Mouse (Mus musculus) thymus, postnatal 25 days (tissue): ENCODE measurements around the gene Ccr3.
A peak's percentile ranks its signal among the peaks of the same experiment; 100 is the strongest.
"Not testable (repeated sequence)": the region's sequence is repeated elsewhere in the genome, so short reads cannot be mapped to it uniquely, and the experiment has no call there.

Experiments
- DNase-seq: peaks from one replicate; pipeline ENCODE4 v3.0.0; 2022

Ccr3 gene

GRCm38 (mm10) chr9:124021672-124022071 lies at the start of gene Ccr3:
Gene Ccr3 (plus strand): TSS chr9:124021972.
- DNase-seq = no peak

GRCm38 (mm10) chr9:123975630-123976029 lies 46.1 kb upstream of the Ccr3 start:
- no peak for DNase-seq

DNA sequence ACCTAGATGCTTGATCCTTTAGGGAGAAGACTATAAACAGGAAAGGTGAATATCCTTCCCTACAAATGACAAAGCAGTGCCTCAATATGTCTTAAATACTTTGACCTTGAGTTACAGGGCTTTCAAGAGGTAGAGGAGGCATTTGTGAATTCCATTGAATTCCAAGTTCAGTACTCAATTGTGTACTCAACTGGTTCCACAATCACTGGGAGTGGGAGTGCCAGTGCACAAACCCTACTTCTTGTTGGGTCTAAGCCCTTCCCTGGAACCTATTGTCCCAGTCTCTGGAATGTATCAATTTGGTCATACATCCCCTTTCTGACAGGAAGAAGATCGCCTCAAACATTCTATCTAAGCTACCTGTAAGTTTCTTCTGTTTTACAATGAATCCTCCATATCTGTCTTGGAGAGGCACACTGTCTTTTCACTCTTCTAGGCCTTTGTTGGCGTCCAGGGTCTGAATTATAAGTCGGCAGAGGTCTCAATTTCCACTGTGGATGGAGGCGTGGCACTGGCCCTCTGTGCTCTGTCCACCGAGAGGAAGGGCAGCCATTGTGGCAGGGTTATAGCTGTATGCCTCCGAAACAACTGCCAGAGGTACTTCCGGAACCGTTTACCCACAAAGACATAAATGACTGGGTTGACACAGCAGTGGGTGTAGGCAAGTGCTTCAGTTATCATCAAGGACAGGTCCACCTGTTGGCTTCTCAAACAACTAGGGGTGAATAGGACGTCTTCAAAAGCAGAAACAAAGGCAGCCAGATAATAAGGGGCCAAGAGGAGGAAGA lies 44.7 kb upstream of the Ccr3 start:
- no peak for DNase-seq

DNA sequence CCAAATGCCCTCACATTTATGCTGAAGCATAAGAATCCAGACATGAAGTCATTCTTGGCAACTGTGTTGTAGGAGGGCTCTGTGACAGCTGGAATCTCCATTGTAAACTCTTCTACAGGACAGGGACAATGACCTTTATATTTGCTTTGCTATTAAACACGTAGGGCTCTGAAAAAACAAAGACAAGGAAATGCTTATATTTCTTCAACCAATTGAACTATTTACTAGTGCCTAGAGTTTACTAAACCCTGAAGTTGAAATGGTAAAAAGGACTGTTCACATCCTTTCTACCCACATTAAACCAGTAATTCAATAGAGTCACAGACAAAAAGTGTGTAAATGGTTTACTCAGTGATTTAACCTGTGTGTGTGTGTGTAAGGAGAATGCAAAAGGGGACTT lies 43.5 kb upstream of the Ccr3 start, which contains the start of gene Ccr1l1:
Gene Ccr1l1 (minus strand): TSS at position 101 of the 400 bp plus-strand sequence.
- DNase-seq = no peak

GRCm38 (mm10) chr9:123980858-123981475 lies 40.8 kb upstream of the Ccr3 start:
- not testable (repeated sequence) for DNase-seq

- DNase-seq = no peak
These were observed 39.9 kb upstream of the Ccr3 start for GRCm38 (mm10) chr9:123981909-123982308.

- DNase-seq = no peak
These were observed 39.1 kb upstream of the Ccr3 start for GRCm38 (mm10) chr9:123982720-123983119.

DNA sequence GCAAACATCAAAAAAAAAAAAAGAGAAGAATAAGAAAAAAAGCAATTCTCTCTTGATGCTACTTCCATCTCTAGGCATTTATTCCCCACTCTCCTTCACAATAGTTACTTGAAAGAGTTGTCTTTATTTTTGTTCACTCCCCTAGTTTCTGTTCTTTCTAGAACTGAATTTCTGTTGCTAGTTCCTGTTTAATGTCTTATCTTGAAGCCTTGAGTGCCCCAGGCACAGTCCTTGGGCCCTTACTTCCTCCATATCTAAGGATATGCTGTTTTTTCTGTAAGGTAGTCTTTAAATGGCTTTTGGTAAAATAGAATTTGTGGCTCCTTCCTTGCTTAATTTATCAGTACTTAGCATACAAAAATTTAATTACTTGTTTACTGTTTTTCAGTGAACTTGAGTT lies 36.8 kb upstream of the Ccr3 start:
- no peak for DNase-seq

DNA sequence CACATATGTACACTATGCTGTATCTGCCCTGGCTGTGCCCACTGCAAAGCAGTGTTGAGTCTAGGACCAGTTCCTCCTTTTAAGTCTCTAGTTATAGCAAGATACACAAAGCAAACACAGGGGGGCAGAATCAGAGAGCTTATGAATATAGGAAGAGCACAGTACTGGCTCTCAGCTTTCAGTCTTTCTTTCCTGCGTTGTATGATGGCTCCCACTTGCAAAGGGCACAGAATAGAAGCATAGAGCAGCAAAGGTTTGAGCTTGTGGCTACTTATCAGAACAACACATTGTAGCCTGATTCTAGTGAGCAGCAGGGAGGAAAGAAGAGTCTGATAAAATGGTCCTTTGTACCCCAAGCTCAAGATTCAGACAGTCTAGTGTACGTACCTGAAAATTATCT lies 35.6 kb upstream of the Ccr3 start:
- DNase-seq = peak; percentile 13

DNA sequence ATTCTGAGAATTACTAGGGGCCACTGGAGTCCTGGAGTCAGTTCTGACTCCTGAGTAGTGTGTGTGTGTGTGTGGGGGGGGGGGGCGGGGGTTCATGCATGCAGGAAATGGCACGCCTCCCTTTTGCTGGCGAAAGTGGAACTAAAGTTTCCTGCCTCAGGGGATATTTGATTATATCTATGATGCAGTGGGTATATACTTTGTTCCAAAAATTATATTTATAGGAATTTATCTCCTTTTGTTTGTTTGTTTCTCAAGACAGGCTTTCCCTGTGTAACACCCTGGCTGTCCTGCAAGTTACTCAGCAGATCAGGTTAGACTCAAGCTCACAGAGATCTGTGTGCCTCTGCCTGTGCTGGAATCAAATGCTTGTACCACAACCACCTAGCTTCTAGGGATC lies 32.1 kb upstream of the Ccr3 start:
- DNase-seq = peak; percentile 11

DNA sequence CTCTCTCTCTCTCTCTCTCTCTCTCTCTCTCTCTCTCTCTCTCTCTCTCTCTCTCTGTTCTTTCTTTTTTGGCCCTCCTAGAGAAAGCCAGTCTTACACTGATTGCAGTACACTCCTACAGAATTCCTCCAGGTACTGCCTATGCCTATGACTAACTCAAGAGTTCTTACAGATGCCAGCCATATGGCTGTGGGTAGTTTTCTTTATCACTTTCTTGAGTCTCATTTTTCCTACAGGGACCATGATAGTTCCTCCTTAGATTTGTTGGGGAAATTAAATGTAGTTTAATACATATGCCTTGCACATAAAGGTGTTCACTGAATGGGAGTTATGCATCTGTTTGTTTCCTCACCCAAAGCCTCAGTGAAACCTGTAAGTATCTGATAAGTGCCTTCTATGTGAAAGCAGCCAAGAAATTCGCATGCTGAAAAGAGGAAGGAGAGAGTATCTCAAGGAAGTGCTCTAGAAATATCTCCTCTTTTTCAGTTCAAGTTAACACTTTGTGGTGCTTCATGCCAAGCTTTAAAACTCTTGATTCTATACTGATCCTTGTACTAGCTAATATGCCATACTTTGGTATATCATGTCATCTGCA lies 30.4 kb upstream of the Ccr3 start:
- no peak for DNase-seq

DNA sequence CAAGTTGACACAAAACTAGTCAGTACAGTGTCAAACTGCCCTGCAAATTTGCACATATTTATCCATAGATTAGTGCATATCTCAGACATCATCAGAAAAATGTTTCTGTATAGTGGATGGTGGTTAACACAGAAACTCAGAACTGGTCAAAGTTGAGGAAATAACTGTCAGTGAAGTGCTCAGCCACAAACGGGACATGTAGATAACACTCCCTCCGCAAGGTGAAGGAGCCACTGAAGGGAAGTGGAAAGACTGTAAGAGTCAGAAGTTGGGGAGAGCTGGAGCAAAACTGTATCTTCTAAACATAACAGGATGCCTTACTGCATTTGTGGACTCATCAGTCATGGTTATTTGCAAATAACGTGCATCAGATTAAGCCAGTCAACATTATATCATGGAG lies 24.1 kb upstream of the Ccr3 start:
- no peak for DNase-seq

- DNase-seq = no peak
These were observed 22.0 kb upstream of the Ccr3 start for GRCm38 (mm10) chr9:123999784-124000183.

DNA sequence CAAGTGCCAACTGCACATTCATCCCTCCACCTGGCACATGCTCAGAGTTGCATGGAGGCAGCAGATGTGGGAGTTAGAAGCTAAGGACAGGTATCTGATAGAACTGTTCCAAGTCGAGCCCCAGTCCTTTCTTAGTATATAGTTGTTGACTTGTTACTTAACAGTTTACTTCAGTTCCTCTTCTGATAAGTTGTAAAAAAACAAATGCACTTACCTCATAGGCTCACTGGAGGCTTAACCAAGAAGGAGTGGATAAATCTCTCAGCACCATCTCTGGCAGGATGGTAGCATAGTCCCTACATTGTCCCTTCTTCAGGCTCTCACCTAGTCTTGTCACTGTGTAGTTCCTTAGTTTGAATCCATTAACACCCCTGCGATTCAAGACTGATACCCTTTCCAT lies 9.1 kb upstream of the Ccr3 start:
- no peak for DNase-seq

GRCm38 (mm10) chr9:124013270-124013669 lies 8.5 kb upstream of the Ccr3 start:
- no peak for DNase-seq

- DNase-seq = no peak
These were observed 6.7 kb upstream of the Ccr3 start for GRCm38 (mm10) chr9:124014985-124015652.

DNA sequence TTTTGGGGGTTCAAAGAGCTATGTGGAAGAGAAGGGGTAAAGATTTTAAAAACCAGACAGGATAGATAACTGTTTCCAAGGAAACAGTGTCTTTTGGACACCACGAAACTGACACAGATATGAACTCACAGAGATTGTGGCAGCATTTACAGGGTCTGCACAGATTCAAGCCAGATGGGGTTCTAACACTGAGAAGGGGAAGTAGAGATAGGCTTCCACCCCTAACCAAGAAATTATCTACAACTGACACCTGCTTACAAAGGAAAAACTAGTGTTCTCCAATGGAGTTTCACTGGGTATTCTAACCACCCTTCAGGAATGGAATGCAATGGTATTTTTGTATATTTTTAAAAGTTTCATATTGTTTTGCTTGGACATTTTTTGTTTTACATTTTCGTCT lies 5.7 kb upstream of the Ccr3 start:
- DNase-seq = no peak

DNA sequence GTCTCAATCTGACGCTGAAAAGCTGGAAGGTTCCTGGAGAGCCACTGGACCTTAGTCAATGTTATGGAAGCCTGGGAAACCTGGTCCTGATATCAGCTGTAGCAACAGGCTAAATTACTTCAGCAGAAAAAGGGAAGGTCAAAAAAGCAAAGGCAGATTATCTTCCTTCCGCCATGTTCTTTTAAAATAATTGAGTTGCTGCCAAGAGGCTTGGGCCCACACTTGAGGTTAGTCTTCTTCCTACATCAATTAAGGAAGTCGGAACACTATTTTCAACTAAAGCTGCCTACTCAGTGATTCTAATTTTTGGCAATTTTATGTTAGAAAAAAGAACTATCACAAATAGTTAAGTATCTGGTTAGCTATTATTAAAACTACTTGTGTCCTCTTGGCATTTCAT lies 1.9 kb upstream of the Ccr3 start:
- DNase-seq = no peak

- DNase-seq = no peak
These were observed 11.6 kb downstream of the Ccr3 start for GRCm38 (mm10) chr9:124033345-124033744.

GRCm38 (mm10) chr9:124037707-124038106 lies 15.9 kb downstream of the Ccr3 start:
- DNase-seq = peak; percentile 13

DNA sequence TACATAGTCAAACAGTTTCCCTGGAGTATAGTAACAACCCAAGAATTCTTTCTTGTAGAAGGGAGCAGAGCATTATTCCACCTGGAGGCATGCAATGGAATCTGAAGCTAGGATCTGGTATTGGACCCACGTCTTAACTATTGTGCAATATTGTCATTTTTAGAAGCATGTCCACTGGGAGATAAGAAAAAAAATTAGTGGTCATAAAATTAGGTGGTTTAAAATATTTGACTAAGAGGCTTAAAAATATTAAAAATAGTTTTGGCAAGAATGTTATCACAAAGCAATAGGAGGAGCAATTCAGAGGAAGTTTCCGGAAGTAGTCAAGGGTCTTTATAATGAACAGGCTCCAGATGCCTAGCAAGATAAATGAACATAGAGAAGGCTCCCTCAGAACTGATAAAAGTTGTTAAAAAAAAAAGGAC lies 16.4 kb downstream of the Ccr3 start:
- no peak for DNase-seq

DNA sequence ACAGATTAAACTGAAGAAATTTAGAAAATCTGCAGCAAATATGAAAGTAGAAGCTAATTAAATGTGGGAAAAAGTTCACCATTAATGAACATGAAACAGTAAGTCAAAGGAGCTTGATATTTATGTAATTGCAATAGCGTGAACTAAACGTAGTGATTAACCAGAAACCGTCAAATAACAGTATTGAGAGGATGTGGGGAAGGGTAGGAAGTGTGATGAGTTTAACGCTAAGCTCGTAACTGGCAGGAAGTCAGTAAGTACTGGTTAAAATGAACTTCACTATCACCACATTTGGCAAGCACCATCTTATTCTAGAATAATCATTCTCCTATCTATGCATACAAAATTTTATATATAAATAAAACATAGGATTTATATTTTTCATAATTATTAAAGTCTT lies 17.2 kb downstream of the Ccr3 start:
- no peak for DNase-seq

- DNase-seq = no peak
These were observed 19.2 kb downstream of the Ccr3 start for GRCm38 (mm10) chr9:124040932-124041331.

GRCm38 (mm10) chr9:124053532-124053931 lies 31.8 kb downstream of the Ccr3 start:
- DNase-seq = no peak
